Mouse (Mus musculus) lung, adult 10 weeks (tissue): ENCODE results near the gene Xxylt1. TPM values are rescaled to one million over a fixed set of nuclear protein-coding genes. Genes with fewer than 3 reads are reported as not detected.

ENCODE experiments used
- polyA plus RNA-seq: library from polyadenylated mRNA; stranded (reverse); fragments of 350-450 nt; fragmentation: Illumina TruSeq; extraction: RNeasy Lipid Tissue Mini Kit (QIAGEN cat#74804); gene quantifications from one replicate; pipeline ENCODE4 v1.2.3, GENCODE M21; 2014; ENCODE audit warnings: low read depth, low replicate concordance; ENCODE audit not compliant: insufficient read depth

The Xxylt1 gene
- 7.8 TPM for polyA plus RNA-seq

GRCm38 (mm10) chr16:31081125-31081664, at the start of gene Xxylt1:
TSS of gene Xxylt1 (minus strand) at chr16:31081432.

Other genes with a start within 250 kb of the Xxylt1 start
- 16.8 TPM for gene Acap2, start 119.8 kb upstream of the Xxylt1 start, polyA plus RNA-seq
- 109 TPM for gene Ppp1r2, start 193.8 kb upstream of the Xxylt1 start, polyA plus RNA-seq
- gene Apod, start 233.4 kb upstream of the Xxylt1 start, polyA plus RNA-seq = 10.8 TPM